Mouse (Mus musculus) G1E (cell line): ENCODE measurements at regions not wholly inside any gene's neighbourhood (a gene's known extent, or its start where the extent isn't known, plus 50 kb on each side); places are given as distances from the start of the nearest gene placed in this dataset.

Experiments
- ATAC-seq: 2 replicates; pipeline ENCODE4 v1.8.0; 2016; ENCODE audit warnings: mild to moderate bottlenecking; ENCODE audit not compliant: insufficient number of reproducible peaks, poor library complexity, low FRiP score, severe bottlenecking; ENCODE audit errors: extremely low read depth
- DNase-seq: peaks from one replicate; pipeline ENCODE4 v3.0.0; 2012; ENCODE audit warnings: low spot score
- H3K27me3 ChIP-seq: 2 replicates; pipeline ENCODE4 v1.6.1; 2012; ENCODE audit warnings: mild to moderate bottlenecking, low read length, inconsistent platforms; ENCODE audit not compliant: insufficient read depth
- H3K36me3 ChIP-seq: replicated peaks from 2 replicates; pipeline ENCODE3; 2012; ENCODE audit warnings: mild to moderate bottlenecking, inconsistent platforms
- H3K4me1 ChIP-seq: 2 replicates; pipeline ENCODE4 v1.6.1; 2012; ENCODE audit warnings: low read depth, low read length, inconsistent platforms, mixed read lengths; ENCODE audit not compliant: insufficient read depth
- H3K4me3 ChIP-seq: 2 replicates; pipeline ENCODE4 v1.5.1; 2012; ENCODE audit warnings: low read depth, mild to moderate bottlenecking, inconsistent platforms, low read length, moderate library complexity, mixed read lengths
- H3K9me3 ChIP-seq: replicated peaks from 2 replicates; pipeline ENCODE4 v1.6.1; 2012; ENCODE audit warnings: inconsistent platforms
- CTCF ChIP-seq: IDR thresholded peaks from 2 replicates; pipeline ENCODE4 v1.5.1; 2012; ENCODE audit warnings: low read depth, low read length, inconsistent platforms, mixed read lengths
- GATA1 ChIP-seq: IDR thresholded peaks from 2 replicates; pipeline ENCODE4 v1.6.1; 2012; ENCODE audit warnings: borderline replicate concordance, low read length, inconsistent platforms, mixed read lengths
- GATA2 ChIP-seq: IDR thresholded peaks from 2 replicates; pipeline ENCODE4 v1.6.1; 2012; ENCODE audit warnings: low read depth, low read length, inconsistent platforms, borderline replicate concordance
- POLR2AphosphoS5 ChIP-seq: IDR thresholded peaks from 2 replicates; pipeline ENCODE4 v1.6.1; 2012; ENCODE audit warnings: low read depth, low read length, inconsistent platforms; ENCODE audit not compliant: insufficient replicate concordance
- TAL1 ChIP-seq: conservative IDR thresholded peaks from 2 replicates; pipeline ENCODE4 v1.6.1; 2012; ENCODE audit warnings: low read depth, low read length, inconsistent platforms, mixed read lengths

DNA sequence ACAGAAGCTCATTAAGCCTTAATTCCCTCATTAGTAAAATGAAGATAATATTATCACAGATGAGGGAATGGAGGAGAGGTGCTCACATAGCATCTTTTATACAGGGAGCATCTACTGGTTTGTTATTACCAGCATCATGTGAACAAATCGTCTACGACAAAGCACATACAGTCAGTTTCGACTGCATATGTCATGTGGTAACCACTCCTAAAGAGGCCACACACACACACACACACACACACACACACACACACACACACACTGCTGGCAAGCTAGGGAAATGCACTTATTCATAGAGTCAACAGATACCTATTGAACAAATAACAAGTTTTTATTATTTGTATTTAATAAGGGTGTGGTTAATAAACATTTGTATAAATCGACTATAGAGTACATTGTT, 129.0 kb upstream of the Arid2 start:
- no peak overlapping the region for H3K4me3 ChIP-seq
- no peaks in the 10 kb centered on the region for H3K4me1 ChIP-seq
- no peak for DNase-seq
- peaks cover 3% of the 10 kb centered on the region for H3K9me3 ChIP-seq
- no peaks in the 10 kb centered on the region for H3K36me3 ChIP-seq
- no peak for TF ChIP-seq GATA1
- no peak for TF ChIP-seq TAL1
- no peak for ATAC-seq
- H3K27me3 ChIP-seq: no peaks in the 10 kb centered on the region

DNA sequence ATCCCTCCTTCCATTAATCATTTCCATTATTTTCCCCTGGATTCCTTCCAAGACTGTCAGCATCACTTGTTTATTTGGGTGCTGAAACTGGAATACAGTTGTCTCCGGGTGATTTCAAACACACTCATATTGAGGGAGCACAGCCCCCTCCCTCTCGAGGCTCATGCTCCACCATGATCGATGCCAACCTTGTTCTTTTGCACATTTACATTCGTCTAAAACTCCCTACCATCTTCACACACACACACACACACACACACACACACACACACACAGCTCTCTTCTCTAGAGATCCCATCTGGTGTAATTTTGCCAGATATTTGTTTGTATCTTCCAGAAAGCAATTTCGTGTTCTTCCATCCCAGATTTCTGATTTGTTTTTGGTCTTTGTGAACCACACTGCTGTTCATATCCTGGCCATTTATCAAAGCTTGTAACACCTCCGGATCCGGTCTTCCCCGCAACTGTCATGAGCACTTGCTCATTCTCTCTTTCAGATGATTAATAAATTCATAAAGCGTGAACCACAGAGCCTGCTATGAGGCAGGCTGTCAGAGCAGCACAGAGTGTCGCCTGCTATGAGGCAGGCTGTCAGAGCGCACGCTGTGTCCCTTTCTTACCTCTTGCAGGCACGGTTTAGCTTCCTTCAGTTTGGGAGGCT, 122.4 kb upstream of the Arid2 start:
- DNase-seq: no peak
- TF ChIP-seq GATA2: no peak
- TF ChIP-seq TAL1: no peak
- no peak for TF ChIP-seq CTCF
- no peak for TF ChIP-seq POLR2AphosphoS5
- TF ChIP-seq GATA1: no peak
- ATAC-seq: no peak

DNA sequence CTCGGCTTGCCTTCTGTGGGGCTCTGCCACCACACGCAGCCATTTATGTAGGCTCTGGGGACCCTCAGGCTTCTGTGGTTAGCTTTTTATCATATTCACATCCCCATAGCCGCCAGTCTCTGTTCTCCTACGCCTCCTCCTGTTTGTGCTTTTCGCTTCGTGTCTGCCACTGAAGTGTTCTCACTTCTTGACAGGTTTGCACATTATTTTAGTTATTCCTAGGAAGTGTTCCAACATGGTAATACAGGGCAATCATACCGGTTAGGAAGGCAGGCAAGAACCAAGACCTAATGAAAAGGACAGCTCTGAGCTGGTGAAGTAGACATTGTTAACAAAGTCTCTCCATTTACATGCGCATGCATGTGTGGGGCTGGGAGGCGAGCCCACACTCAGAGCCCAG, 120.1 kb upstream of the Arid2 start:
- Histone ChIP-seq H3K9me3 (peaks cover 12% of the 10 kb centered on the region), H3K4me3 (no peak overlapping the region)
- TF ChIP-seq GATA2: no peak
- TF ChIP-seq TAL1: no peak
- TF ChIP-seq POLR2AphosphoS5: no peak
- no peak for TF ChIP-seq CTCF
- no peak for TF ChIP-seq GATA1

More for the DNA sequence above, 122.4 kb upstream of the Arid2 start:
- Histone ChIP-seq H3K27me3 (no peaks in the 10 kb centered on the region), H3K4me3 (no peak overlapping the region), H3K36me3 (no peaks in the 10 kb centered on the region), H3K4me1 (no peaks in the 10 kb centered on the region), H3K9me3 (peaks cover 9% of the 10 kb centered on the region)

DNA sequence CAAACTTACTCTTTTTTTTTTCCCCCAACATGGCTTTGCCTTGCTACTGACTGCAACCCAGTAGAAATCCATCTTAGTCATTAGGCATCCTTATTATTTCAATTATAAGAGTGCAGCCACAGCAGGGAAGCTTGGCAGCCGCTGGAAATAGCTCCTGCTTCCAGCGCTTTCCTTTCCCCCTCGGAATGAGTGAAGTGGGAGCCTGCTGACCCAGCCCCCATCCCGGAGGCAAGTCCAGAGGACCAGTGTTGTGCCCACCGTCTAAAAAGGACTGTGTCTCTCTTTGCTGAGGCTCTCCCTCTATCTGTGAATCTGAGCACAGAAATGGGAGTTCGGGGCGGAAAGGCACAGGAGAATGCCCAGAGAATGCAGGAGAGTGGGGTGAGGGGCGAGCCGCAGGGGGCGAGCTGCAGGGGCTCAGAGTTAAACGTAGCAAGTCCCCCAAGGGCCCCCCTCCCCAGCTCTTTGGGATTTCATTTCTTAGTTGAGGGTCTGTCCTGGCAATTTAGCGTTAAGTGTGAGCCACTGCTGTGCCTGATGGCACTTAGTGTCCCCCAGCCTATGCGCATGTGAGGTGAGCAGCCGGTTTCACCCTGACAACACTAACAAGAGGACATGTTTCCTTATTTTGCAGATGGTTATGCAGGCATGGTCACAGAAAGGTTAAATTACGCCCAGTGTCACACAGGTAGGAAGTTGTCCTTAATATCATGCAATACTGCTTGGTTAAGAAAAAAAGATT, 117.4 kb upstream of the Arid2 start:
- Histone ChIP-seq H3K36me3 (no peaks in the 10 kb centered on the region), H3K27me3 (no peaks in the 10 kb centered on the region), H3K9me3 (peaks cover 12% of the 10 kb centered on the region), H3K4me3 (no peak overlapping the region), H3K4me1 (no peaks in the 10 kb centered on the region)
- TF ChIP-seq TAL1 (no peak), GATA1 (no peak), GATA2 (no peak), CTCF (no peak), POLR2AphosphoS5 (no peak)
- DNase-seq (no peak), ATAC-seq (no peak)

More for the DNA sequence above, 120.1 kb upstream of the Arid2 start:
- DNase-seq (no peak), ATAC-seq (no peak)
- Histone ChIP-seq H3K4me1 (no peaks in the 10 kb centered on the region), H3K27me3 (no peaks in the 10 kb centered on the region), H3K36me3 (no peaks in the 10 kb centered on the region)

DNA sequence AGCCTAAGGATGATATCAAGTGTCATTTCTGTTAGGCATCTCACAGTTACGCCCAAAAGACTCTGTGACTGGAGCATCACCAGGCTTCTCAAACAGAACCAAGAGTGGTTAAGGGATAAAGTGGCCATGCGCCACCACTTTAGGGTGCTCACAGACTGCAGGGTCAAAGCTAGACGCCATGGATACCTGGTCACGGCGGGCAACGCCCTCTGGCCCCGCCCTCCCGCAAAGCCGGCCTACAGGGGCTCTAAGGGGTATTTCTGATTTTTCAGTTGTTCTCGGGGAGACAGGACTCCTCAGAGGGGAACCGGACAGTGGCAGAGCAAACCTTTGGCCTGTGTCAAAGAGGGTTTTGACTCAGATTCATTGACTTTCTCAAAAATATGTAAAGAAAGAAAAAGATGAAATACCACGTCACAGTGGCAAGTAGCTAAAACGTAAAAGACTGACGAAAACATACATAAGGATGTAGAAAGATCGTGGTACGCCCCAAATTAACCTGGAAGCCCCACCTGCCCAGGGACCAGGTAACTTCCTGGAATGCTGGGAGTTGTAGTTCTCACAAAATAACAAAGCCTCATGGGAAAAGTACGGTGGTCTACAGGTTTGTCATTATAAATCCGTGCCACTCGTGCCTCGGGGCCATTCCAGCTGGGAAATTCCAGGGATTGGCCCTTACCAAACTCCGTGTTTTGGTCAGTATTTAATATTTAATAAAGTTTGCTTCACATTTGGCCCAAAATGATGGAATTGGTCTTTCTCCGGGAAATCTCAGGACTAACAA, 116.1 kb upstream of the Arid2 start:
- H3K27me3 ChIP-seq: no peaks in the 10 kb centered on the region
- no peaks in the 10 kb centered on the region for H3K36me3 ChIP-seq
- peaks cover 9% of the 10 kb centered on the region for H3K9me3 ChIP-seq
- no peaks in the 10 kb centered on the region for H3K4me1 ChIP-seq
- DNase-seq (no peak), ATAC-seq (no peak)
- no peak overlapping the region for H3K4me3 ChIP-seq
- TF ChIP-seq TAL1 (no peak), CTCF (no peak), GATA1 (no peak), GATA2 (no peak), POLR2AphosphoS5 (no peak)

DNA sequence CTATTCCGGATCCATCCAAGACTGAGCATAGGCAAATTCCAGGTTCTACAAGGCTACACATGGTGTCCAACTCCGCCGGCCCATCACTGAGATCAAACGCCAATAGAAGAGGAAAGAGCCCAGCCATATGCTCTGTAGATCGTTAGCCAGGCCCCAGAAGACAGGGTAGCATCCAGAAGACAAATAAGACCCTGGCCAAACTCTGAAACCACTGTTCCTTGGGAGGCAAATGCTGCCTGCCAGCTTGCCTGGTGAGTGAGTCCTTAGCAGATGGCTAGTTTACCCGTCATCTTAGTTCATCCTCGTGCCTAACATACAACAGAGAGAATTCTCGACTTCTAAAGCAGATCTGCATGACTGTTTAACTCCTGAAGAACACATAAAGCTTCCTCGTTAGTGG, 109.4 kb upstream of the Arid2 start:
- DNase-seq (no peak), ATAC-seq (no peak)
- Histone ChIP-seq H3K9me3 (0 out of 2 replicates have a peak, but pooled peaks cover 6% of the 10 kb centered on the region), H3K4me1 (no peaks in the 10 kb centered on the region), H3K4me3 (no peak overlapping the region), H3K36me3 (no peaks in the 10 kb centered on the region), H3K27me3 (no peaks in the 10 kb centered on the region)
- TF ChIP-seq TAL1: no peak
- TF ChIP-seq GATA1: no peak
- no peak for TF ChIP-seq CTCF
- TF ChIP-seq POLR2AphosphoS5: no peak
- TF ChIP-seq GATA2: no peak
